Mouse (Mus musculus) ES-Bruce4 (cell line): Measurements from ENCODE around the gene Kdr. TPM values are rescaled to one million over a fixed set of nuclear protein-coding genes. Genes with fewer than 3 reads are reported as not detected.

Source experiments
- H3K27ac ChIP-seq: 2 replicates; pipeline ENCODE4 v1.5.1; 2012; ENCODE audit warnings: low read length, inconsistent platforms; ENCODE audit not compliant: insufficient read depth
- H3K27me3 ChIP-seq: 2 replicates; pipeline ENCODE4 v1.6.1; 2012; ENCODE audit warnings: mild to moderate bottlenecking, low read length, inconsistent platforms; ENCODE audit not compliant: control insufficient read depth, poor library complexity, insufficient read depth, severe bottlenecking
- H3K36me3 ChIP-seq: 2 replicates; pipeline ENCODE4 v1.6.1; 2012; ENCODE audit warnings: inconsistent platforms, mild to moderate bottlenecking, low read length, moderate library complexity; ENCODE audit not compliant: control insufficient read depth, poor library complexity, insufficient read depth, severe bottlenecking
- H3K4me1 ChIP-seq: one replicate; pipeline ENCODE4 v1.8.1; 2011; ENCODE audit warnings: low read length; ENCODE audit not compliant: control insufficient read depth, insufficient read depth
- H3K4me3 ChIP-seq: 2 replicates; pipeline ENCODE4 v1.5.1; 2011; ENCODE audit warnings: low read depth, mild to moderate bottlenecking, low read length
- H3K9ac ChIP-seq: 2 replicates; pipeline ENCODE4 v1.6.1; 2012; ENCODE audit warnings: low read depth, mild to moderate bottlenecking, inconsistent platforms; ENCODE audit not compliant: poor library complexity, severe bottlenecking
- H3K9me3 ChIP-seq: replicated peaks from 2 replicates; pipeline ENCODE4 v1.6.1; 2012; ENCODE audit warnings: mild to moderate bottlenecking, low read length, inconsistent platforms; ENCODE audit not compliant: control insufficient read depth, poor library complexity, insufficient read depth, severe bottlenecking
- CTCF ChIP-seq: IDR thresholded peaks from one replicate; pipeline ENCODE4 v1.8.1; 2011; ENCODE audit warnings: low read depth, low read length
- EP300 ChIP-seq: IDR thresholded peaks from 2 replicates; pipeline ENCODE4 v1.6.1; 2011; ENCODE audit warnings: low read depth, low read length; ENCODE audit not compliant: insufficient read depth
- POLR2A ChIP-seq: IDR thresholded peaks from one replicate; pipeline ENCODE4 v1.8.1; 2011; ENCODE audit warnings: low read length; ENCODE audit not compliant: insufficient read depth
- polyA plus RNA-seq: library from polyadenylated mRNA; stranded (reverse); fragments of >200 nt; gene quantifications from 2 replicates; pipeline ENCODE4 v1.2.4, GENCODE M21; 2011; ENCODE audit warnings: low read depth; ENCODE audit not compliant: missing spikeins, insufficient read depth, insufficient read length

Gene Kdr
- polyA plus RNA-seq, 1 experiment = 0.46 TPM

GRCm38 (mm10) chr5:75954218-75954617, 24.0 kb downstream of the Kdr start:
- no peaks in the 10 kb centered on the region for H3K36me3 ChIP-seq
- H3K27me3 ChIP-seq = no peaks in the 10 kb centered on the region
- H3K4me1 ChIP-seq = no peaks in the 10 kb centered on the region
- no peak overlapping the region for H3K27ac ChIP-seq
- H3K9ac ChIP-seq = no peak overlapping the region
- H3K4me3 ChIP-seq = no peak overlapping the region
- H3K9me3 ChIP-seq = no peaks in the 10 kb centered on the region
- TF ChIP-seq CTCF (no peak), EP300 (no peak), POLR2A (no peak)

DNA sequence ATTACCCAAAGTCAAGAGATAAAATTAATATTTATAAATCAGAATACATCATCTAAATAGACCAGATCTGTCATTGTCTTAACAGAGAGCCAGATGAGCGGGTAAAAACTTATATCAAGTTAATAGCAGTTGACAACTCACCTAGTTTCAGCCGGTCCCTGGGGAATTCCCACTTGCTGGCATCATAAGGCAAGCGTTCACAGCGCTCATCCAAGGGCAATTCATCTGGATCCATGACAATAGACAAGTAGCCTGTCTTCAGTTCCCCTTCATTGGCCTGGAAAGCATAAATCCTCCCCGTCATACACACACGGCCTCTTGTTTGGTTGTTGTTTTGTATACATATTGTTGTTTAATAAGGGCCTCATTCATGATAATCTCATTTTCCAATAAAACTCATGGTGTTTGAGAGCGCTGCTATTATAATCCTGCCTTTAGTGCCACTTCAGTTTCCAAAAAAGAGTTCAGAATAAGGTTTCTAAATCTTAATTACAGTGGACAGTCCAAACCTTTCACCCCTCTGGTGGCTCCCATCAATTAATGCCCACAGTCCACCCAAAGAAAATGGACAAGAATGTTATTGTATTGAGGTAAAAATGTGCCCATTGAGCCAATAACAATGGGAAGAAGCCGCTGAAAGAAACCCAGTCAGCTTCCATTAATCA, 26.0 kb downstream of the Kdr start:
- Histone ChIP-seq H3K27me3 (no peaks in the 10 kb centered on the region), H3K4me1 (no peaks in the 10 kb centered on the region), H3K36me3 (no peaks in the 10 kb centered on the region), H3K4me3 (no peak overlapping the region), H3K9ac (no peak overlapping the region), H3K27ac (no peak overlapping the region), H3K9me3 (no peaks in the 10 kb centered on the region)
- no peak for TF ChIP-seq CTCF
- TF ChIP-seq EP300 = no peak

GRCm38 (mm10) chr5:75950866-75951265, 27.4 kb downstream of the Kdr start:
- no peak overlapping the region for H3K27ac ChIP-seq
- no peak overlapping the region for H3K9ac ChIP-seq
- H3K4me3 ChIP-seq = no peak overlapping the region
- H3K27me3 ChIP-seq = no peaks in the 10 kb centered on the region
- no peaks in the 10 kb centered on the region for H3K36me3 ChIP-seq
- TF ChIP-seq CTCF (no peak), POLR2A (no peak), EP300 (no peak)
- no peaks in the 10 kb centered on the region for H3K4me1 ChIP-seq
- no peaks in the 10 kb centered on the region for H3K9me3 ChIP-seq

DNA sequence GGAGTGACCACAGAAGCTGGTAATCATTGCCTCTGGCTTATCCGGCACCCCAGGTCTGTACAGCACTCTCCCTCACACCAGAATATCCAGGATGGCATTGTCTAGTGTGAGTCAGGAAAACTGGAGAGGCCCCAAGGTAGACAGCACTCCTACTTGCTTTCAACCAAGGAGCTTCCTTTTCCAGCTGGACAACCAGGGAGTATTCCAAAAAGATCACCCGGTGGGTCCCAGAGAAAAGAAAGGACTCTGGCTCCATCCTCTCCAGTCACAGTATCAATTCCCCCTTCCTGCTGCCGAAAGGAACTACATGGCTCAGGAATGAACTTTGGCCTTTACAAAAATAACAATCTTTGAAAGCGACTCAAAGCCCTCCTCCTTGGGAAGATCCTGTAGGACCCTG, 32.9 kb downstream of the Kdr start:
- Histone ChIP-seq H3K27ac (no peak overlapping the region), H3K36me3 (no peaks in the 10 kb centered on the region), H3K9ac (no peak overlapping the region), H3K27me3 (no peaks in the 10 kb centered on the region), H3K4me3 (no peak overlapping the region), H3K9me3 (no peaks in the 10 kb centered on the region; the same call in 1 of the 2 replicates), H3K4me1 (peaks cover 2% of the 10 kb centered on the region)
- TF ChIP-seq POLR2A (no peak), CTCF (no peak), EP300 (no peak)

DNA sequence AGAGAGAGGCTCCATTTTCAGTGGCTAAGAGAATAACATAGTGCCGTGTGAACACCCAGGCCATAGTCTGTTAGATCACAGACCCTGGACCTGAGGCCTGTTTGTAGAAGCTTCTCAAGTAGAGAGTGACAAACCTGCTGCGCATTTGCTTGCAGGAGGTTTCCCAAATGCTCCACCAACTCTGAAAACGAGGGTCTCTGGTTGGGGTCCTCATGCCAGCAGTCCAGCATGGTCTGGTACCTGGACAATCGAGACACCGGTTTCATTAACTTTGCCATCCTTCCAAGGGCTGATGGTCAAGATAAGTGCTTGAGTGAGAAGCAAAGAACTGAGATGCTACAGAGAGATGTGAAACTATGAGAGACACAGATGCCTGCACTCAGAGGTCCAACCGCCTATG, 35.0 kb downstream of the Kdr start:
- Histone ChIP-seq H3K9ac (no peak overlapping the region), H3K27me3 (no peaks in the 10 kb centered on the region), H3K4me1 (peaks cover 2% of the 10 kb centered on the region), H3K9me3 (no peaks in the 10 kb centered on the region; the same call in 1 of the 2 replicates), H3K36me3 (no peaks in the 10 kb centered on the region), H3K4me3 (no peak overlapping the region), H3K27ac (no peak overlapping the region)
- TF ChIP-seq EP300 (no peak), POLR2A (no peak), CTCF (no peak)

DNA sequence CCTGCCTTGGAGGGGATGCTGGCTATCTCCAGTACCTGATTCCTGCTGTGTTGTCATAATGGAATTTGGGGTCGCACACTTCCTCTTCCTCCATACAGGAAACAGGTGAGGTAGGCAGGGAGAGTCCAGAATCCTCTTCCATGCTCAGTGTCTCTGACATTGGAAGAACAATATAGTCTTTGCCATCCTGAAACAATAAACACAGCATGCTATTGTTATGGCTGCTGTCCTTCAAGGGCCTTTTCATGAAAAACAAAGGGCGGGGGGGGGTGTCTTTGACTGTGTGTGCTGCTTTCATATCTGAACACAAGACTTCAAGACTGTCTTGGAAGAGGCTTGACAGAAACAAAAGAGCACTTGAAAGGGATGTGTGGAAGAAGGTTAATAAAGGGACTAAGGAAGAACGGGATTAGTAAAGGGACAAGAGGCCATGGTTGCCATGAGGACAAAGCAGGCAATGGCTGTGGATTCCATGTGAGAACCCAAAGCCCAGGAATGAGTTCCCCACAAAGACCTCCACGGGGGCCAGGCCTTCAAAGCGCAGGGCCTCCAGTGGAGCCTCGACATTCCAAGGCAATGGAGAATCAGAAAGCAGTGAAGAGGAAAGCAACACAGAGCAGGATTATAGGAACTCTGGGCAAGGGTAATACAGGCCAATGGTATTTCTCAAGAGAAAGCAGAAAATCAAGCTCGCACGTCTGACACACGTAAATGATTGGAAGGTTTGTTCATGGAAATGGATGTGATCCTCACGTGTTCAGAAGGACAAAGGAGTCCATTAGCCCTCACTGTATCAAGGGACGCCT, 36.3 kb downstream of the Kdr start:
- Histone ChIP-seq H3K9ac (no peak overlapping the region), H3K27ac (no peak overlapping the region), H3K9me3 (no peaks in the 10 kb centered on the region; the same call in 1 of the 2 replicates), H3K4me1 (peaks cover 2% of the 10 kb centered on the region), H3K4me3 (no peak overlapping the region), H3K27me3 (no peaks in the 10 kb centered on the region), H3K36me3 (no peaks in the 10 kb centered on the region)
- TF ChIP-seq POLR2A = no peak
- TF ChIP-seq CTCF = no peak
- no peak for TF ChIP-seq EP300
